Mouse (Mus musculus) adipocyte (in vitro differentiated cells): Measurements from ENCODE around the gene Pde7b.
"Not testable (repeated sequence)": the region's sequence is repeated elsewhere in the genome, so short reads cannot be mapped to it uniquely, and the experiment has no call there.

Source experiments
- DNase-seq: peaks from one replicate; pipeline ENCODE4 v3.0.0-alpha.2; 2016; ENCODE audit warnings: low spot score

Pde7b gene

GRCm38 (mm10) chr10:20548833-20549710, 175.8 kb downstream of the Pde7b start:
- DNase-seq: no peak

DNA sequence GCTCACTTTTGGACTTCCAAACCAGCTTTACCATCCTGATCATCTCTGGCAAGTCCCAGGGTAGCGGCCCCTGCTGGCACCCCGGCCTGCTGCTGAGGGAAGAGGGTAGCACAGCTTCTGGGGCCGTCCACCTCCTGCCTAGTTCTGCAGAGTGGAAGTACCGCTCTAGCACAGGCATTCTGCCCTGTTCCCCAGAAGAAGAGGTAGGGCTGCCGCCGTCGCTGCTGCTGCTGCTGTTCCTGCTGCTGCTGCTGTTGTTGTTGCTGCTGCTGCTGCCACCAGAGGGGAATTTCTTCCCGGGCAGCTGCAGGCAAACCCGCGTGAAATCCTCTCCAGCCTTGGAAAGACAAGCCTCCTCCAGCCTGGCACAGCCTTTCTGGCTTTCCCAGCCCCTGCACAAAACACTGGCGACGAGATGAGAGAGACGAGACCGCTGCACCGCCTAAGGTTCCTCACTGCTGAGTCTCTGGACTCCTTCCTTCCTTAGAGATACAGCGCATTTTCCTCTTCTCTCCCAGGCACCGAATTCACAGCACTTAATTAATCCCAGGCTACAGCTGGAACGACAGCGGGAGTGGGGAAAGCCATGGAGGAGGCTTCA, 176.8 kb downstream of the Pde7b start:
- no peak for DNase-seq

GRCm38 (mm10) chr10:20543121-20543520, 181.8 kb downstream of the Pde7b start:
- DNase-seq: no peak

- DNase-seq: no peak
These were observed 191.1 kb downstream of the Pde7b start for GRCm38 (mm10) chr10:20533811-20534210.

DNA sequence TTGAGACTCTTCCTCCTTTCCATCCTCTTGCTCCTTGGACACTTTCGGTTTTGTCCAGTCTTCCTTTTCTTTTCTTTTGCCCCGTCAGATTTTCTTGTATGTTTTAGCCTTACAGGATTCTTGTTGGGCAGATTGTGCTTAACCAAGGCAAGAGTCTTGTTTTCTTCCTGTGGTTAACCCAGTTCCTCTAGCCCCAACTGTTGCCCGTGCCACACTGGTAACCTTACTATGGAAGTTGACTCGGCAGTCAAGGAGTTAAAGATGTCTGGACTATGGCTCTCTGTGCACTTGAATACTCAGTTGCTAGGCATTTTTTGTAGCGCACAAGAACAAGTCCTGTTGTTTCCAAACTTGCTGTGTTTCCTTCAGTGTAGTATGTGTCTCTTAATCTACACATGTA, 193.0 kb downstream of the Pde7b start:
- no peak for DNase-seq

DNA sequence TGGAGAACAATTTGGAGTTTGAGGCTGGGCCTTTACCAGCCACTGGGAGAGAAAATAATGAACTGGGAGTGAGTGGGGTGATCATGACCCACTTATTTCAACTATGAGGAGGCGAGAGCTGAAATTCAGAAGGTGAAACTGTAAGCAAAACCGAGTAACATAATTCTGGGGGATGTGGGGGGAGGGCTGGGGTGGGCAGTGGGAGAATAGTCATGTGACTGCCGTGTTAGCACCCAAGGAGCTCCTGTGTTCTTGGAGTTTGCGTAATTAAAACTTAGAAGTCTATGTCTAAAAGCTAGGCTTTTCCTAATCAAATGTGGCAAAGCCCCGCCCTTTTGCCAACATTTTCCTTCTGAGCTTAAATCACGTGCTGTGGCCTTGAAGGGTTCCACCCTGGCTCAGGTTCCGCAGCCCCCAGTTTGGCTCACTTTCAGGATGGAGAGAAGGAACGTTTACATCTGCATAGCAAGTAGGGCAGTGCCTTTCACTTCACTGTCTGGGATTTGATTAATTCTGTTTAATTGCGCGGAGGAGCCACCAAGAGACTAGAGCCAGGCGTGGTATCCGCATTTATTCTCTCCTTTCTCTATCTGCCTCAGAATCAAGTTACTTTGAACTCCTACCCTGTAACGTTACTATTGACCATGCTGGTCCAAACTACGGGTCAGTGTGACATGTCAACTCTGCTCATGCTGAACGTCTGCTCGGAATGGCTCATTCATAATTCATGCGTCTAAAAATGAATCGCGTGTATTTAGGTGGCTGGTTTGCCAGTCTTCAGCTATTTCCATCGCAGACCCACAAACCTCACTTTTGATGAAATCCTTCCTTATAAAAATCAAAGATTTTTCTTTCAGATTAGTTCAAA, 196.1 kb downstream of the Pde7b start:
- DNase-seq: no peak

GRCm38 (mm10) chr10:20527737-20528136, 197.1 kb downstream of the Pde7b start:
- no peak for DNase-seq

DNA sequence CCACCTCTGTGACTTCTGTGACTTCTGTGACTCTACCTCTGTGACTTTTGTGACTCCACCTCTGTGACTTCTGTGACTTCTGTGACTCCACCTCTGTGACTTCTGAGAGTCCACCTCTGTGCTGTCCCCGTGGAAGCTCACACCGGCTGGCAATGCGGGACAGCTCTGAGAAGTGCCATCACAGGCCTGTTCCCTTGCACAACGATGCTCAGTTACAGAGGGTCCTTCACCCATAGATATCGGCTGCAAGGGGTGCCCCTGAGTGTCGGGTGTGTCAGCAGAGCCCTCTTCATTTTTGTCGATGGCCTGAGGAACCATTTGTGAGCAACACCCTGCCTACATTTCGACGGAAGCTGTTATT, 206.4 kb downstream of the Pde7b start:
- no peak for DNase-seq

DNA sequence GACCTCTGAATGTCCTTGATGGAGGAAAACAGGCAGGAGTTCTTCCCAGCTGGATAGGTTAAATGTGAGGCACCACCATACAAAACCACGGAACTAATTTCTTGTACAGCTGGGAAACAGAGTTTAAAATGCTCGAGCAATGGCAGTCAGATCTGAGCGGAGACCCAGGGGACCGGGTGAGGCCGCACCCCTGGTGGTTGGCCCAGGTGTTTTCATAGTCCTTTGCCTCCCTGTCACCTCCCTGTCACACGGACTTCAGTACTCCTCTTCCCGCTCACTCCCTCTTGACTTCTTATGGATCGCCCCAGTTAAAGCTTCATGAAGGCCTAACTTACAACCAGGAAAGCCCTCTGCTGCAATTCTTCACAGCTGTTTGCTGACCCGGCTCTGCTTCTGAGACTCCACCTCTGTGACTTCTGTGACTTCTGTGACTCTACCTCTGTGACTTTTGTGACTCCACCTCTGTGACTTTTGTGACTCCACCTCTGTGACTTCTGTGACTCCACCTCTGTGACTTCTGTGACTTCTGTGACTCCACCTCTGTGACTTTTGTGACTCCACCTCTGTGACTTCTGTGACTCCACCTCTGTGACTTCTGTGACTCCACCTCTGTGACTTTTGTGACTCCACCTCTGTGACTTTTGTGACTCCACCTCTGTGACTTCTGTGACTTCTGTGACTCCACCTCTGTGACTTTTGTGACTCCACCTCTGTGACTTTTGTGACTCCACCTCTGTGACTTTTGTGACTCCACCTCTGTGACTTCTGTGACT, 206.9 kb downstream of the Pde7b start:
- not testable (repeated sequence) for DNase-seq

GRCm38 (mm10) chr10:20513891-20514290, 211.0 kb downstream of the Pde7b start:
- DNase-seq: no peak

- no peak for DNase-seq
These were observed 211.4 kb downstream of the Pde7b start for GRCm38 (mm10) chr10:20513461-20513860.

GRCm38 (mm10) chr10:20509819-20510218, 215.1 kb downstream of the Pde7b start:
- DNase-seq: no peak

- no peak for DNase-seq
These were observed 216.4 kb downstream of the Pde7b start for GRCm38 (mm10) chr10:20508497-20508896.

DNA sequence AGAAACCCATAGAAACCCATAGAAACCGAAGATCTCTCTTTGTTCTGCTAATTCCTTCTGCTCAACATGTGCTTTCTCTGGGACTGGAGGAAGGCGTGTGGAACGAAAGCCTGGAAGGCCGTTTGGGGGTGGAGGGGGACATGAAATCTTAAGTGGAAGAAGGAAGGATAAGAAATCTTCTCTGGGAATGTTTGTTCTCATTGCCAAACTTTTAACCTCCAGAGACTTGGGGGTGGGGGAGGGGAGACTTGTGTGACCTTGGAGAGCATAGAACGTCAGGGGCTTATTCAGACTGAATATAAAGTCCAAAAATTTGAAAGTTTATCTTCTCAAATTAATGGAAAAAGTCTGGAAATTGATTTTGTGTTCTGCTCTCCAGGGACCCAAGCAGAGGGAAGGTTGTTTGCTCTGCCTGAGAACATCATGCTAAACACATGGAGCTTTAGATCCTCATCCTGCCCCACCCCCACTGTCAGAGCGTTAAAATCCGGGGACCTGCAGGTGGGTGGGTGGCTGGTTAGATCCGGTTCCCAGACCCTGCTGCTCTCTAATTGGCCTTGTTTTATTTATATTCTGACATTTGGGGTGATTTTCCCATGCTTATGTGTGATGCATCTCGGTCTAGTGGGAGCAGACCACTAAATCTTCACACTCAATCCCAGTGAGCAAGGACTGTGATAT, 217.0 kb downstream of the Pde7b start:
- DNase-seq: no peak

DNA sequence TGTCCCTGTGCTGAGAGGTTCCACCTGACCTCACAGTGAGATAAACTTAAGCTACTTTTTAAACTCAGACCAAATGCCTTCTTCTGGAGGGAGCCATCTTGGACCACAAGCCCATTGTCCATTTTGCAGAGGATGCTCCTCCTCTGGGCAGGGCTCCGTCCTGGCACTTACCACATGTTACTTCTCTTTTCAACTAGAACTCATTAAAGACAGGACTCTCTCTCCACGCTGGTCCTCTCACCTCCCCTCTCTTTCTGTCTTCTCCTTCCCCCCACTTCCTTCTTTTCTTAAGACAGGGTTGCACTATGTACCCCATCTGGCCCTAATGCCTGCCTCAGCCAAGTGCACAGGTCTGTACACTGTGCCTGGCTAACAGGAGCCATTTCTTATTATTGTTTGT, 217.8 kb downstream of the Pde7b start:
- no peak for DNase-seq

- no peak for DNase-seq
These were observed 219.4 kb downstream of the Pde7b start for GRCm38 (mm10) chr10:20505454-20505853.

- DNase-seq: no peak
These were observed 220.1 kb downstream of the Pde7b start for GRCm38 (mm10) chr10:20504800-20505199.

GRCm38 (mm10) chr10:20503265-20504025, 221.4 kb downstream of the Pde7b start:
- no peak for DNase-seq

- no peak for DNase-seq
These were observed 223.7 kb downstream of the Pde7b start for GRCm38 (mm10) chr10:20501221-20501620.

DNA sequence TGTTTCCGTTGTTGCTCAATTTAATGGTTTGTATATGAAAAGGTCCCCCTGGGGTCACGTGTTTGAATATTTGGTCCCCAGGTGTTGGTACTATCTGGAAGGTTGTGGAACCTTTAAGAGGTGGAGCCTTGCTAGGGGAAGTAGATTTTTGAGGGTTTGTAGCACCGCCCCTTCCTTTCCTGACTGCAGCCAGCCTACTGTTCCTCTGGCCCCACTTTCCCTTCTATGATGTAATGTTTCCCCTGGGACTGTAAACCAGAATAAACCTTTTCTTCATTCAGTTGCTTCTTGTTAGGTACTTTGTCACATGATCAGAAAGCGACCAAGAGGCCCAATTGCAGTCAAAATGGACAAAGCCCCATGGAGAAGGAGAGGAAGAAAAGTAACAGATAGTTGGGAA, 229.8 kb downstream of the Pde7b start:
- no peak for DNase-seq
